Mouse (Mus musculus) frontal cortex, postnatal 10 days (tissue): ENCODE measurements around the gene Sinhcaf.
"Not testable (repeated sequence)": the region's sequence is repeated elsewhere in the genome, so short reads cannot be mapped to it uniquely, and the experiment has no call there.

ENCODE experiments used
- DNase-seq, 2 experiments: peaks; one replicate each; pipeline ENCODE4 v3.0.0; 2022; ENCODE audit warnings: low spot score in 2 of 2, mixed read lengths in 1 of 2

The Sinhcaf gene

DNA sequence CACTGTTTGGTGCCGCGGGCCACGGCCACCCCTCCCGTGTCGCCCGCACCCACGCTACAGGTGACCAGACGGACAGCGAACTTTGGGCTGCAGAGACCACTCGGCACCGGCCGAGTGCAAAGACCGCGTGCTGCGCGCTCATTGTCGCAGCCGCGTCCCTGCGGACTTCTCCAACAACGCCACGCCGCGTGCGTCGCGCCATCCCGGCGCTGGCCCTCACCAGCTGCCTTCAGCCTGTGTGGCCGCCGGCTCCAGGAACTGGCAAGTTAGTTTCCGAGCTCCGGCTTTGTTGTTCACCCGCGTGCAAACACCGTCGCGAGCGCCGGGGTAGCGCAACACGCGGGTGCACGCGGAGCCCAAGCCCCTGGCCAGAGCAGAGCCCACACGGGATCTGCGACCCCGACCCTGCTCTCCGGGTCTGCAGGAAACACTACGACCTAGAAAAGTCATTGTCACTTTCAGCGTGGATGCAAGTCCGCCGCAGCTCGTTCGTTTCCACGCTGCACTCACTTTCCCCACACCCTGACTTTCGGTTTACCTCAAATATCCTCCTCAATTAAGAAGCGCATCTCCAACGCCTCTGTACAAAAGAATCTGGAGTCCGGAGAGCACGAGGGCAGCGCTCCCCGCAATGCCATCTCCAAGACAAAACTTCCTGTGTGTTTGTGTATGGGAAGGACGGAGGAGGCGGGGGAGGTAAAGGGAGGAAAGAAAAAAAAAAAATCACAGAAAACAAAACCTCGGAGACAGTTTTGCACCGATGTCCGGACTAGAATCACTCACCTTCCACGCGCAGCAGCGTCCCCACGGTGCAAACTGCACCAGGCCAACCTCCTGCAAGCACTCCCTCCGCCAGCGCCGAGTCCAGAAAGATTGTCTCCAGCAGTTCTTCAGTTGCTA, 508 bp downstream of the Sinhcaf start:
- DNase-seq, result peak in 1 of 2 experiments; percentile 23

DNA sequence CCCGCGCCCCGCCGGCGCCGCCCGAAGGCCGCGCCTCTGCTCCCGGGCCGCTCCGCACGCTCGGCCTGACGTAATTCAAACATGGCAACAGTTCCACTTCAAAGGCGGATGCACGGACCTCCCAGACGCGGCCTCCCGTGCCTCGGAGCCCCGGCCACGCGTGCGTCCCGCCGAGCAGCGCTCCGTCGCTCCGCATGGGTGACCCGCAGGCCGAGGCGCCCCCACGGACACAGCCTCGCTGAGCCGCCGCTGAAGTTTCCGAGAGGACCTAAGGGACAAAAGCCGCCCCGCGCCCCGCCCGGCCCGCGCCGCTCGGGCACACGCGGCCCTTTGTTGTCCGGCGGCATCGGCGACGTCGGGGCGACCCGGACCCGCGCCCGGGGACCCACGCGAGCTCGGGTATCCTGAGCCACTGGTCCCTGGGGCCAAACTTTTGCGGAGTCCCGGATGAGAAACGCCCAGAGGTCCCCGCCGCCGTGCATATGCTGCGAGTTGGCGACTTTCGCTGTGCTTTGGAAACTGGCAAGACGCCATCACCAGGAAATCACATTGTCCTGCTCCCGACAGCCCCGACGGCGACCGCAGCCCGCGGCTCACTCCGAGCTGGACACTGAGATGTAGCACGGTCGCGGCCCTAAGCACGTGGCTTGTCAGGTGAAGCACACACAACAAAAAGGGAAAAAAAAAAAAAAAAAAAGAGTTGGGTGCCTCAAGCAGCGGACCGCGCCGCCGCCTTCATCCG, 1.3 kb downstream of the Sinhcaf start:
- DNase-seq, result peak; percentile 14 to 40

DNA sequence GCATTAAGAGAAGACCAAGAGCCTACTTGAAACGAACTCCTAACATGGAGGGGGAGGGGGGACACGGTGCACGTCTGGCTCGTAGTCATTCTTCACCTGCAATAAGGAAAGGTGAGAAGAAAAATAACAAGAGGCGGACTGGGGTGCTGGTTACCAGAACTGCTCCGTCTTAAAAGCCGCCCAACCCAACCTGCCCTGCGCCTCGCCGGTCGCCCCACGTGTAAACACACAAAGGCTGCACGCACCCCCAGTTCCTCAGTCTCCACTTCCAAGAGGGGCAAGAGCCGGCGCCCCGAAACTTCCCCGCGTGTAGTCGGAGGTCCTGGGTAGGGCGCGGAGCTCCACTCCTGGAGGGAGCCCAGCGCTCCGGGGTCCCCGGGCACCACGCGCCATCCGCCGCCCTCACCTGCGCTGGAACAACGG, 1.9 kb downstream of the Sinhcaf start:
- DNase-seq, result no peak

DNA sequence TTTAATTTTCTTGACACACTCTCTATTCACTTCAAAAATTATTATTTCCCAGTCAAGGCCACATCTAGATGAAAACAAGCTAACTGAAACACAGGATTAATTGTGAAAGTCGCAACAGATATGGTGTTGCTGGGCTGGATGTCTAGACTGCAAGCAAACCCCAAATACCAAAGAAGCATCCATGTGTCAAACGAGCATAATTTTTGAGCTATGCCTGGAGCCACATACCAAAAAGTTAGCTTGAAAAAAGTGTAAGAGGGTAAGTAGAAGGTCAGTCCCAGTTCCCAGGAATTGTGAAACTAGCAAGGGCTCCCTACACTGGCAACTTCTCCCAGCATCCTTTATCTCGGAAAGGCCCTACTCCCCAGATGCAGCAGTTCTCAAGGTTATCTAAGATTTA, 2.6 kb downstream of the Sinhcaf start:
- DNase-seq, result no peak

DNA sequence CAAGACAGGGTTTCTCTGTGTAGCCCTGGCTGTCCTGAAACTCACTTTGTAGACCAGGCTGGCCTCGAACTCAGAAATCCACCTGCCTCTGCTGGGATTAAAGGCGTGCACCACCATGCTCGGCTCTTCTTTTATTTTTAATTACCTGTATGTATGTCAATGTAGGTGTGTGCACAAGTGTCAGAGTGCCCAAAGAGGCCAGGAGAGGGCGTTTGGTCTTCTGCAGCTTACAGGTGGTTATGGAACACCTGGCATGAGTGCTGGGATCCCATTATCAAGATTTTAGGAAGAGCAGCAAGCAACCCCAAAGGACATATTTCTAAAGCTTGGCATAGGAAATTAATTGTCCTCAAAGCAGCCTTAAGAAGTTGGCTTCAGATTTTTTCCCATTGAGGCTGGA, 3.9 kb downstream of the Sinhcaf start:
- no peak for DNase-seq

DNA sequence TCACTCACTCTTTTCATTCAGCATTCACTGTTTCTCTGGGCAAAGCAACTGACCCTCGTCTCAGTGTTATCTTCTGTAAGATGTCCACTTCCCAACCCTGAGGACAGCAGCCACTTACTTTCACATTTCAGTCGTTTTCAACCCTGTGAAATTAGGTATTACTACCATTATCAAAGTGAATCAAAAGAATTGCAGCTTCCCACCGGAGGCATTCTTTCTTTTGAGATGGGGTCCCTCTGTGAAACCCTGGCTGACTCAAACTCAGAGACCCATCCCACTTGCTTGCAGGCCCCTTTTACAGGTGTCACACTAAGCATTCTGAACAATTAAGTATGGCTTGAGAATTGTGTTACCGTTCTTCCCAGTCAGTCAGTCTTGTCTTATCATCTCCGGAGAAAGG, 4.4 kb downstream of the Sinhcaf start:
- no peak for DNase-seq

DNA sequence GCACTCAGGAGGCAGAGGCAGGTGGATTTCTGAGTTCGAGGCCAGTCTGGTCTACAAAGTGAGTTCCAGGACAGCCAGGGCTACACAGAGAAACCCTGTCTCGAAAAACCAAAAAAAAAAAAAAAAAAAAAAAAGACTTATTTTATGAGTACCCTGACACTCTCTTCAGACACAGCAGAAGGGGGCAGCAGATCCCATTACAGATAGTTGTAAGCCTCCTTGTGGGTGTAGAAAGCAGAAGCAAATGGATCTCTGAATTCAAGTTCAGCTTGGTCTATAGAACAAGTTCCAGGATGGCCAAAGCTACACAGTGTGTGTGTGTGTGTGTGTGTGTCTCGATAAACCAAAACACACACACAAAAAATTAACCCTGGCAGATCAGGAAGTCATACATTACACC, 5.9 kb downstream of the Sinhcaf start:
- DNase-seq, result not testable (repeated sequence)

DNA sequence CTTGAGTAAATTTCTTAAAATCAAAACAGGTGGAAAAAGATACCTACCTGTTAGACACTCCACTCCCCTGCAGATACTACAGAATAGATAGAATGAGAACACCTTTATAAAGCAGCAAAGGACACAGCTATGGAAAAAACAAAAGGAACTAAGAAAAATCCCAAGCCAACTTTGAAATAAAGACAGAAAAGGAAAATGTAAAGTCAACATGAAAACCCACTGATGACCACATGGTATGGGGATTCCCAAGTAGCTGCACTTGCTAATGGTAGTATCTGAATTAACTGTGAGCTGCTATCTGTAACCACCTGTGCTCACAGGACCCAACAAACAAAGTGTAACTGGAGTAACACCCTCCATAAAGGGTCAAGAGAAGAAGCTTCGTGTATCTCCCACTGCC, 8.6 kb downstream of the Sinhcaf start:
- no peak for DNase-seq

DNA sequence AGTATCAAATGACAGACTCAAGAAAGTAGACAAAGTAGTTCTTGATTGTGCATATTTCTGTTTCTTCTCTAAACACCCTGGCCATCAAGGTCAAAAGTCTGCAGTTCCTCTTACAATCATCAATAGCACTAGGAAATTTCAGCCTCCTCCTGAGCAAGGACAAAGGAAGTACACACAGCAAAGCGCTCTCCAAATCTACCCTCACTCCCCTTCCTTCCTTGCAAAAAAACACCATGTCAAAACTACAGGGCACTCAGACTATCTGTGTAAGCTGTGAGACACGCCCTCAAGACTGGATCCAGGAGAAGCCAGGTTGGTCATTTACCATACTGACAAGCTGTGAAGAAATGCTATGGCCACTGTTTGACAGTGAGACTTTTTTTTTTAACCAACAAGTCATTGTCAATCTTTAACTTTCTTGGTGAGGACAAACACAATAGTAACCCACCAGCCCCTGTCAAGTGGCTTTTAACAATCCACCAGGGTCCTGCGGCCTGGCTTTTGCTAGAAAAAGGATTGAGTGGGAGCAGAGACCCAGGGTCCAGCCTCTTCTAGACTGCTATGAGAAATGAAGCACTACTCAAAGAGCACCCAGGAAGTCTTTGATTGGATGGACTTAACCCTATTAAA, 11.2 kb downstream of the Sinhcaf start:
- DNase-seq, result no peak

DNA sequence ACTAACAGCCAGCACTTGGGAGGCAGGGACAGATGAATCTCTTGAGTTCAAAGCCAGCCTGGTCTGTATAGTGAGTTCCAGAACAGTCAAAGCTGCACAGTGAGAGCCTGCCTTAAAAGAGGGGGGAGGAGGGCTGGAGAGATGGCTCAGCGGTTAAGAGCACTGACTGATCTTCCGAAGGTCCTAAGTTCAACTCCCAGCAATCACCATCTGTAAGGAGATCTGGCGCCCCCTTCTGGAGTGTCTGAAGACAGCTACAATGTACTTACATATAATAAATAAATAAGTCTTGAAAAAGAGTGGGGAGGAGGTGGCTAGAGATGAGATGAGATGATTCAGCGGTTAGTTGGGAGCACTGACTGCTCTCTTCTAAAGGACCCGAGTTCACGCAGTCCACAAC, 15.0 kb downstream of the Sinhcaf start:
- DNase-seq, result no peak

DNA sequence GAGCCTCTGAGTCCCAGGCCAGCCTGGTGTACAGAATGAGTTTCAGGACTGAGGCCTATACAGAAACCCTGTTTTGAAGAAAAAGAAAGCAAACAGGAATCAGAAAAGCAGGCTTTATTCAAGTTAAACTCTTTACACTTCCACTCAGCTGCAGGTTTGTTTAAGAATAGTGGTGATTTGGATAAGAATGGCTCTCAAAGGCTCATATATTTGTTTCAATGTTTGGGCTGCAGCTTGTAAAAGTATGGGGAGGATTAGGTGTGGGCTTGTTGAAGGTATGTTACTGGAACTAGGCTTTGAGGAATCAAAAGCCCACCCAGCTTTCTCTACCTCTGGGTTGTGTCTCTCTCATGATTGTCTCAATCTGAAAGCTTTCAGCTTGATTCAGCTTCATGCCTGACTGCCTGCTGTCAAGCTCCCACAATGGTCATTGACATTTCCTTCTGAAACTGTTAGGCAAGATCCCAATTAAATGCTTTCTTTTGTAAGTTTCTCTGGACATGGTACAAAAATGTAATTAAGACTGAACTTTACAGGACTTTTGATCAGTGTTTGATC, 27.3 kb downstream of the Sinhcaf start:
- no peak for DNase-seq

DNA sequence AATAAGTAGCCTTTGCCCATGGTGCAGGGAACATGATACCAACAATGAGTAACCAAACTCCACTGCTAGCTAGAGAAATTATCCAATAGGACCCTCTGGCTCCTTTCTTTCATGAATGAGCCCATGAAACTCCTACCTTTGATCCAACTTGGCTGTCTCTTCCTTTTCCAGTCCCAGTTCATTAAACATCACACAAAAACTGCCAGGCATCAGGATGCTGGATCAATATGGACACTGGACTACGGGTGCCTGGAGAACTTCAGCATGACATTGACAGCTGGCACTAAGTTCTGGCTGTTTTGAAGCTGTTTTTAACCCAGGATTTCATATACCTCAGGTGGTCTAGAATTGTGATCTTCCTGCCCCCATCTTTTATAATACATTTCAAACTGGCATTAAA, 28.6 kb downstream of the Sinhcaf start:
- no peak for DNase-seq

DNA sequence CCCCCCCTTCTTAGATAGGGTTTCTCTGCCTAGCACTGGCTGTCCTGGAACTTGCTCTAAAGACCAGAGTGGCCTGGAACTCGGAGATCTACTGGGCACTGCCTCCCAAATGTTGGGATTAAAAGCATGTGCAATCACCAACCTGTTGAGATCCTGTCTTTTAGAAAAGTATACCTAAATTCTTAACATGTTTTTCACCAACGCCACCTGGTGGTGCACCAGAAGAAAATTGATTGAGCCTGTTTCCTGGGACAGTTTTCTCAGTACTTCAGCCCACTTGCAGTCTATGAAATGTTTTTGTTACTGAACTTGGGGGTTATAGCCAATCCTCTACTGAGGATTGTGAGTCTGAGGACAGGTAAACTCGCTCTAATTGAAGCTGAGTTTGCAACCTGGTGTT, 29.4 kb downstream of the Sinhcaf start:
- DNase-seq, result no peak

DNA sequence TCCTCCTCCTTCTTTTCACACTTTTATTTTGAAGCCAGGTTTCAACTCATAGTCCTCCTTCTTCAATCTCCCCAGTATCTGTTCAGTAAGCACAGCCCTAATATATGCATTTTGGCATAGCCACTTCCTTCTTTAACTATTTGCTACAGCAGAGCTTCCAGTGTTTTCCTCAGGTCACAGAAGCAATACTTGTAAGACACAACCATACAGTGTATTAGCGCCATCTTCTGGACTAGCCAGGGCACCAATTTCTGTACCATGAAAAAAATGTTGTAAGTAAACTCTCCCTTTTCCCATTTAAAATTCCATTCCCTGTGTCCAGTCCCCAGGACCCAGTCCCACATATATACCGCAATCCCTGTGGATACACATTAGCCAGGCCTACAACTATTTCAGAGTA, 32.3 kb downstream of the Sinhcaf start:
- peak; percentile 9 to 49 for DNase-seq

DNA sequence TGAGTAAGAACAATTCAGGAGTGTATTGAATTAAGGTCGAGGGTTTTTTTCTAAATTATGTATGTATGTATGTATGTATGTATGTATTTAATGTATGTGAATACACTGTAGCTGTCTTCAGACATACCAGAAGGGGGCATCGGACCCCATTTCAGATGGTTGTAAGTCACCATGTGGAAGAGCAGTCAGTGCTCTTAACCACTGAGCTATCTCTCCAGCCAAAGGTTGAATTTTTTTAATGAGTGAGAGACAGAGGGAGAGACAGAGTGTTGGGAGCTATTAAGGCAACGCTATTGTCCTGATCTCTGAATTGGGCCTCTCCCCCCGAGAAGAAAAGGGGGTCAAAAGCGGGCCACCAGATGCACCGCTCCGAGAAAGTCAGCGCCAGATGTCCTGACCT, 34.4 kb downstream of the Sinhcaf start:
- not testable (repeated sequence) for DNase-seq

DNA sequence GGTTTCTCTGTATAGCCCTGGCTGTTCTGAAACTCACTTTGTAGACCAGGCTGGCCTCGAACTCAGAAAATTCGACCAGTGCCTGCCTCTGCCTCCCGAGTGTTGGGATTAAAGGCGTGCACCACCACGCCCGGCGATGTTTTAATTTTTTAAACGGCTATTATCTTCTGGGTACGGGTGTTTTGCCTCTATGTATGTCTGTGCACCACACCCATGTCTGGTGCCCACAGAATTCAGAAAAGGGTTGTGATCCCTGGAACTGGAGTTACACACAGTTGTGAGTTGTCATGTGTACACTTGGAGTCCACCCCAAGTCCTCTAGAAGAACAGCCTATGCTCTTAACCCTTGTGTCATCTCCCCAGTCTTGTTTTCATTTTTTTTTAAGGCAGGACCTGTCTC, 39.3 kb downstream of the Sinhcaf start:
- no peak for DNase-seq

DNA sequence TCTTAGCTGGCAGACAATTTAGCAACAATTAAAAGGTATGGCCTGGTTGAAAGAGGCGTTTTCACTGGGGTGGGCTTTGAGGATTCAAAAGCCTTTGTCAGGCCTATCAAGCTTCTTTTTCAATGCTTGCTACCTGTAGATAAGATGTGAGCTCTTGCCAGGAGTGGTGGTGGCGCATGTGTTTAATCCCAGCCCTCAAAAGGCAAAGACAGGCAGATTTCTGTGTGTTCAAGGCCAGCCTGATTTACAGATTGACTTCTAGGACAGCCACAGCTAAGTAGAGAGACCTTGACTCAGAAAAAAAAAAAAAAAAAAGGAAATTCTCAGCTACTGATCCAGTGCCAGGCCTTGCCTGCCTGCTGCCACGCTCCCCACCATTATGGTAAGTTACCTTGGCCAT, 43.5 kb downstream of the Sinhcaf start:
- DNase-seq, result no peak

DNA sequence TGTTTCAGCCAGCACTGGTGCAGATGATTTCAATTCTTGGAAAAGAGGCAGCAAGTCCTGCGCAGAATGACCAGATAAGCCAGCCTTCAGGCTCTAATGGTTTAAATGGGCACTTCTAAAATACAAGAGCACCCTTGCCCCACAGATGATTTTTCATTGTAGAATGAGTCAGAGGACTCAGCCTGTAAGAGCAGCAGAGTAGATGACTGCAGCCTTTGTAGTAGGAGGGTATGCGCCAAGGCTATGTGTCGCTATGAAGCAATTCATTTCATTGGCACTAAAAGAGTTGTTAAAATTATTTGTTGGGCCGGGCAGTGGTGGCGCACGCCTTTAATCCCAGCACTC, 49.8 kb downstream of the Sinhcaf start:
- DNase-seq, result no peak

DNA sequence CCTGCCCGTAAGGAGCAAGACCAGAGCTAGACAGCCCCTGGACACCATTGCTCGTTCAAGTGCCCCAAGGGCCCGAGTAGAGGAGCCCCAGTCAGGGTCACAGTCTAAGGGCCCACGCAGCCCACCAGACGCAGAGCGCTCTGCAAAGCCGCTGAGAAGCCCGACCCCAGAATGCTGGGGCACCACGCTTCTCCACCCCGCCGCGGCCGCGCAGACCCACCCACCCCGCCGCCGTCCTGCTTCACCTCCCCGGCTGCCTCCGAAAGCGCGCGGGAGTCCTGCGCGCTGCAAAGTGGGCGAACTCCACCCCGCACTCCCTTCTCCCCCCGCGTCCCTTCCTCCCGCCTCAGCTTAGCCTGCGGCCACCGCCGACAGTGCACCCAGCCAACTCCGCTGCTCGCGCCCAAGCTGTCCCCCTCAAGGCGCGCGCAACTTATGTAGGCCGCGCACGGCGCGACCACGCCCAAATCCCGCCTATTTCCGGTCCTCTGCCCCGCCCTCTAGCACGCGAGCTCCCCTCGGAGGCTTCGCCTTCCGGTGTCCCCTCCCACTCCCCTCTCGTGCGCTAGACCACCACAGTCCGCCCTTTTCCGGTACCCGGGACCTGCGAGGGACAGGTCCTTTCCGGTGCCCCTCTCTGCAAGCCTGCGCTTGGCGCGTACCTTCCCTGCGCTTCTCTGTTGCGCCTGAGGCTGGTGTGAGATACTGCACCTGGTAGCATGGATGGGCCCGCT, 50.3 kb downstream of the Sinhcaf start, which contains the start of gene Caprin2:
Caprin2 (minus strand) TSS at position 465 of the 734 bp plus-strand sequence.
- DNase-seq, result peak; percentile 83 to 88

DNA sequence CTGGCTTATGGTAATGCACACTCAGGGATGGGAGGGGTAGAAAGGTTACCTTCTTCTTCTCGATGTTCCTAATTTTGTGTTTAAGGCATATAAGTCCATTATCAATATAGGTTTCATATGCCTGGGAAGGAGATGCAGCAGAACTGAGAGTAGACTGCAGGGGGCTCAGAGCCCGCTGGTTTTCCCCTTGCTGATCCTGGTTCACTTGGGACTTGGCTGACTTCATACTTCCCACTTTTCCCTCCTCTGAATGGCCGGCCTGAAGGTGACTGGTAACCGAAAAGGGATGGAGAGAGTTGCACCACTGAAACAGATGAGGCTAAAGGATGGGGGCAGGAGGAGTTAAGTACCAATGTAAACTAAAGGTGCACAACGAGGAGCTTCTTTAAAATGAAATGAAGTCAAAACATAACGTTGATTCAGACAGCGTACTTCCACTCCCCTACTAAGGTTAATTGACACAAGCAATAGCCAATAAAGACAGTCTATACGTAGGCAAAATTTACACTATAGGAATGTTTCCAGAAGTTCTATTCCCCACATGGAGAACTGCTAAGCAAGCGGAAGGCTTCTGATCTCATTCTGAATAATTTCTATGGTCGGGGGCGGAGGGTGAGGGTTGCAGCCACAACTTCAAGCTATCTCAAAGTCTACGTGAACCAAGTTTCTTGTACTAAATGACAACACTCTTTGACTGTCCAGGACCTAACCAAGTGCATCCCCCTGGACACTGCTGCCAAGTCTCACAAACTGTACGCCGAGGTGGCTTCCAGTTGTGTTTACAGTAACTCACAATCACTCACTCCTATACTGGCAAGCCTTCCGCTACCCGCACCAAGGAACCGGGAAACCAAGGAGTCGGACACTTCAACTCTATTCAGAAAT, 51.1 kb downstream of the Sinhcaf start:
- no peak for DNase-seq

DNA sequence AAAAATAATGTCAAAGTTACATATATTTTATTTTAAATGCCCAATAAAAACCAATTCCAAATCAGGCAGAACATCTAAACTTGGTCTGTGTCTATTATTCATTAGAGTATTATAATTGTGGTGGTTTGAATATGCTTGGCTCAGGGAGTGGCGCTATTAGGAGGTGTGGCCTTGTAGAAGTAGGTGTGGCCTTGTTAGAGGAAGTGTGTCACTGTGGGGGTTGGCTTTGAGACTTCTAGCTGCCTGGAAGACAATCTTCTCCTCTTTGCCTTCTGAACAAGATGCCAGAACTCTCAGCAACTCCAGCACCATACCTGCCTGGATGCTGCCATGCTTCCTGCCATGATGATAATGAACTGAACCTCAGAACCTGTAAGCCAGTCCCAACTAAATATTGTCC, 72.4 kb downstream of the Sinhcaf start:
- no peak for DNase-seq
